Mouse (Mus musculus): ENCODE measurements around the gene Pla2g12b. TPM values are rescaled to one million over a fixed set of nuclear protein-coding genes. Genes with fewer than 3 reads are reported as not detected.

Pla2g12b gene
- polyA plus RNA-seq (2016; fragmentation: Nextera tagmentation; extraction: Ambion mirVana), result not detected in 2 replicates

GRCm38 (mm10) chr10:59402899-59403792 is at the start of gene Pla2g12b:
Gene Pla2g12b, plus strand, starts transcription at chr10:59403660.
- Histone ChIP-seq H3K9me3 (no peaks in the 10 kb centered on the region), H3K4me1 (peaks cover 16% of the 10 kb centered on the region), H3K36me3 (replicated peaks) (no peaks in the 10 kb centered on the region), H3K27me3 (replicated peaks; ENCODE audit: low read depth, poor library complexity, severe bottlenecking) (no peaks in the 10 kb centered on the region), H3K4me3 (no peak within 1 kb of the TSS), H3K27ac (replicated peaks) (peak within 1 kb of the TSS; percentile 31)
- 69% methylated on average over 21 of the region's 21 CpGs for WGBS
- no peak for DNase-seq (ENCODE audit: low spot score)

GRCm38 (mm10) chr10:59354120-59354519 is 49.3 kb upstream of the Pla2g12b start:
- no peaks in the 10 kb centered on the region for H3K4me1 ChIP-seq
- H3K36me3 ChIP-seq (replicated peaks), result peaks cover 90% of the 10 kb centered on the region
- WGBS, result 85% methylated on average over 12 of the region's 12 CpGs
- H3K27ac ChIP-seq (replicated peaks), result no peak overlapping the region
- DNase-seq (ENCODE audit: low spot score), result no peak
- no peaks in the 10 kb centered on the region for H3K9me3 ChIP-seq
- H3K27me3 ChIP-seq (replicated peaks; ENCODE audit: low read depth, poor library complexity, severe bottlenecking), result no peaks in the 10 kb centered on the region
- no peak overlapping the region for H3K4me3 ChIP-seq

GRCm38 (mm10) chr10:59355020-59355419 is 48.4 kb upstream of the Pla2g12b start:
- H3K36me3 ChIP-seq (replicated peaks), result peaks cover 92% of the 10 kb centered on the region

GRCm38 (mm10) chr10:59358744-59359143 is 44.7 kb upstream of the Pla2g12b start:
- H3K9me3 ChIP-seq, result no peaks in the 10 kb centered on the region
- no peak overlapping the region for H3K27ac ChIP-seq (replicated peaks)
- no peaks in the 10 kb centered on the region for H3K27me3 ChIP-seq (replicated peaks; ENCODE audit: low read depth, poor library complexity, severe bottlenecking)
- H3K4me1 ChIP-seq, result no peaks in the 10 kb centered on the region
- peaks cover 92% of the 10 kb centered on the region for H3K36me3 ChIP-seq (replicated peaks)
- no peak for DNase-seq (ENCODE audit: low spot score)
- no peak overlapping the region for H3K4me3 ChIP-seq
- WGBS, result 92% methylated on average over 4 of the region's 4 CpGs

More at GRCm38 (mm10) chr10:59355020-59355419, 48.4 kb upstream of the Pla2g12b start:
- Histone ChIP-seq H3K4me1 (no peaks in the 10 kb centered on the region), H3K9me3 (no peaks in the 10 kb centered on the region), H3K27me3 (replicated peaks; ENCODE audit: low read depth, poor library complexity, severe bottlenecking) (no peaks in the 10 kb centered on the region), H3K27ac (replicated peaks) (no peak overlapping the region), H3K4me3 (no peak overlapping the region)
- no peak for DNase-seq (ENCODE audit: low spot score)
- WGBS, result 92% methylated on average over 8 of the region's 8 CpGs

- no peak for DNase-seq (ENCODE audit: low spot score)
- no peaks in the 10 kb centered on the region for H3K9me3 ChIP-seq
- H3K4me3 ChIP-seq, result no peak overlapping the region
- no peaks in the 10 kb centered on the region for H3K27me3 ChIP-seq (replicated peaks; ENCODE audit: low read depth, poor library complexity, severe bottlenecking)
- H3K27ac ChIP-seq (replicated peaks), result no peak overlapping the region
- 90% methylated on average over 2 of the region's 2 CpGs for WGBS
- H3K36me3 ChIP-seq (replicated peaks), result peaks cover 98% of the 10 kb centered on the region
- H3K4me1 ChIP-seq, result no peaks in the 10 kb centered on the region
Observed at GRCm38 (mm10) chr10:59363208-59363607, 40.3 kb upstream of the Pla2g12b start.

GRCm38 (mm10) chr10:59364551-59364950 is 38.9 kb upstream of the Pla2g12b start:
- no peaks in the 10 kb centered on the region for H3K27me3 ChIP-seq (replicated peaks; ENCODE audit: low read depth, poor library complexity, severe bottlenecking)
- H3K9me3 ChIP-seq, result no peaks in the 10 kb centered on the region
- no peak for DNase-seq (ENCODE audit: low spot score)
- H3K27ac ChIP-seq (replicated peaks), result no peak overlapping the region
- WGBS, result 91% methylated on average over 3 of the region's 3 CpGs
- H3K36me3 ChIP-seq (replicated peaks), result peaks cover 100% of the 10 kb centered on the region
- no peaks in the 10 kb centered on the region for H3K4me1 ChIP-seq
- H3K4me3 ChIP-seq, result no peak overlapping the region

GRCm38 (mm10) chr10:59365804-59366589 is 37.5 kb upstream of the Pla2g12b start:
- WGBS, result 83% methylated on average over 5 of the region's 5 CpGs
- Histone ChIP-seq H3K36me3 (replicated peaks) (peaks cover 100% of the 10 kb centered on the region), H3K4me3 (no peak overlapping the region), H3K9me3 (no peaks in the 10 kb centered on the region), H3K27ac (replicated peaks) (no peak overlapping the region), H3K27me3 (replicated peaks; ENCODE audit: low read depth, poor library complexity, severe bottlenecking) (no peaks in the 10 kb centered on the region), H3K4me1 (no peaks in the 10 kb centered on the region)
- DNase-seq (ENCODE audit: low spot score), result no peak

GRCm38 (mm10) chr10:59366746-59367145 is 36.7 kb upstream of the Pla2g12b start:
- H3K36me3 ChIP-seq (replicated peaks), result peaks cover 100% of the 10 kb centered on the region
- WGBS, result 97% methylated on average over 4 of the region's 4 CpGs
- no peak for DNase-seq (ENCODE audit: low spot score)

GRCm38 (mm10) chr10:59367206-59367605 is 36.3 kb upstream of the Pla2g12b start:
- no peak overlapping the region for H3K27ac ChIP-seq (replicated peaks)
- WGBS, result 87% methylated on average over 4 of the region's 4 CpGs
- H3K4me3 ChIP-seq, result no peak overlapping the region
- no peaks in the 10 kb centered on the region for H3K4me1 ChIP-seq
- no peaks in the 10 kb centered on the region for H3K27me3 ChIP-seq (replicated peaks; ENCODE audit: low read depth, poor library complexity, severe bottlenecking)
- peaks cover 99% of the 10 kb centered on the region for H3K36me3 ChIP-seq (replicated peaks)
- no peaks in the 10 kb centered on the region for H3K9me3 ChIP-seq
- no peak for DNase-seq (ENCODE audit: low spot score)

More at GRCm38 (mm10) chr10:59366746-59367145, 36.7 kb upstream of the Pla2g12b start:
- no peaks in the 10 kb centered on the region for H3K9me3 ChIP-seq
- no peak overlapping the region for H3K27ac ChIP-seq (replicated peaks)
- no peaks in the 10 kb centered on the region for H3K4me1 ChIP-seq
- no peak overlapping the region for H3K4me3 ChIP-seq
- H3K27me3 ChIP-seq (replicated peaks; ENCODE audit: low read depth, poor library complexity, severe bottlenecking), result no peaks in the 10 kb centered on the region

GRCm38 (mm10) chr10:59368729-59369128 is 34.7 kb upstream of the Pla2g12b start:
- Histone ChIP-seq H3K27ac (replicated peaks) (no peak overlapping the region), H3K27me3 (replicated peaks; ENCODE audit: low read depth, poor library complexity, severe bottlenecking) (no peaks in the 10 kb centered on the region), H3K36me3 (replicated peaks) (peaks cover 99% of the 10 kb centered on the region), H3K9me3 (no peaks in the 10 kb centered on the region), H3K4me3 (no peak overlapping the region), H3K4me1 (no peaks in the 10 kb centered on the region)
- 90% methylated on average over 8 of the region's 8 CpGs for WGBS
- no peak for DNase-seq (ENCODE audit: low spot score)

GRCm38 (mm10) chr10:59369426-59369825 is 34.0 kb upstream of the Pla2g12b start:
- Histone ChIP-seq H3K27ac (replicated peaks) (no peak overlapping the region), H3K4me1 (no peaks in the 10 kb centered on the region), H3K9me3 (no peaks in the 10 kb centered on the region), H3K27me3 (replicated peaks; ENCODE audit: low read depth, poor library complexity, severe bottlenecking) (no peaks in the 10 kb centered on the region), H3K36me3 (replicated peaks) (peaks cover 99% of the 10 kb centered on the region), H3K4me3 (no peak overlapping the region)
- no peak for DNase-seq (ENCODE audit: low spot score)
- 95% methylated on average over 9 of the region's 9 CpGs for WGBS

- Histone ChIP-seq H3K27me3 (replicated peaks; ENCODE audit: low read depth, poor library complexity, severe bottlenecking) (no peaks in the 10 kb centered on the region), H3K27ac (replicated peaks) (no peak overlapping the region), H3K4me3 (no peak overlapping the region), H3K4me1 (no peaks in the 10 kb centered on the region; the same call in 1 of the 2 replicates), H3K9me3 (no peaks in the 10 kb centered on the region), H3K36me3 (replicated peaks) (peaks cover 39% of the 10 kb centered on the region)
- DNase-seq (ENCODE audit: low spot score), result no peak
- WGBS, result 89% methylated on average over 10 of the region's 10 CpGs
Observed at GRCm38 (mm10) chr10:59377906-59378305, 25.6 kb upstream of the Pla2g12b start.

All from embryonic facial prominence, embryonic 10.5 days (tissue).